21 mouse cellular contexts compared by ENCODE assay signal in the genomic region with DNA sequence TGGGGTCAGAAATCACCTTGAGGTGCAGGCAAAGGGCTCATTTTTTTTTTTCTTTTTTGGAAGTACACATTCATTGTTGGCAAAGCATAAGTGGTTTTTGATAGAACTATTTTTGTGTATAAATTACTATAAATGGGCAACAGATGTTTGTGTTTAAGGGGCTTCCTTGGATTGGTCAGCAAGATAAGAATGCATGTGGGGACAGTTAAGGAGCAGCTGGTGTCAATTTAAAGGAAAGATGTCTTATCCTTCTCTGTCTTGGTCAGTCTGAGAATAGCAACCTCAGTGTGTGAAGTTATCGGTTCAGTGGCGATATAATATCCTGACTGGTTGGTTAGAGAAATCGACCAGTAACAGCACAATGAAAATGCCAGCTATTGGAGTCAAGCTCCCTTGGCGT.
"Had no signal": no experiment of that assay in that cellular context is flagged by ENCODE, and none has a peak within 500 bp of the region (broad histone marks: within the 10 kb centered on the region; RNA-seq: fewer than 3 reads in every experiment).

No protein-coding gene starts in this region.

- H3K9me3 ChIP-seq: liver, embryonic 12.5 days; liver, embryonic 15.5 days; lung, embryonic 15.5 days had no signal

- H3K4me1 ChIP-seq: liver, embryonic 12.5 days; liver, embryonic 15.5 days; lung, embryonic 15.5 days had no signal

- H3K4me2 ChIP-seq: liver, embryonic 12.5 days; liver, embryonic 15.5 days; lung, embryonic 15.5 days; midbrain, embryonic 11.5 days had no signal

- H3K27me3 ChIP-seq: liver, embryonic 12.5 days; liver, embryonic 15.5 days; lung, embryonic 15.5 days had no signal

- H3K36me3 ChIP-seq: liver, embryonic 12.5 days; liver, embryonic 15.5 days; lung, embryonic 15.5 days had no signal

- H3K4me3 ChIP-seq: layer of hippocampus, adult 2 months; liver, embryonic 12.5 days; liver, embryonic 15.5 days; lung, embryonic 15.5 days had no signal

- H3K27ac ChIP-seq: kidney, postnatal 0 days; layer of hippocampus, adult 2 months; liver, embryonic 12.5 days; liver, embryonic 15.5 days; lung, embryonic 15.5 days; stomach, postnatal 0 days had no signal

- DNase-seq: kidney, adult 18-20 months; kidney, adult 9 months; kidney, postnatal 25 days; layer of hippocampus, adult 9-11 months; liver; lung, adult 18-20 months; lung, postnatal 10 days; lung, postnatal 36 days; midbrain, embryonic 14.5 days; right cerebral cortex, adult 18-20 months; right cerebral cortex, postnatal 14 days; right cerebral cortex, postnatal 4 days; thymus, adult 2 months; thymus, postnatal 25 days had no signal

- ATAC-seq: liver, embryonic 12.5 days had no signal

- H3K9ac ChIP-seq: liver, embryonic 12.5 days; liver, embryonic 15.5 days; lung, embryonic 15.5 days had no signal
